Mouse (Mus musculus) embryo, embryonic 10.5 days (tissue): ENCODE data around the gene Smug1.

Source experiments
- DNase-seq: peaks from one replicate; pipeline ENCODE4 v3.0.0-alpha.2; 2015; ENCODE audit warnings: low spot score

The Smug1 gene

DNA sequence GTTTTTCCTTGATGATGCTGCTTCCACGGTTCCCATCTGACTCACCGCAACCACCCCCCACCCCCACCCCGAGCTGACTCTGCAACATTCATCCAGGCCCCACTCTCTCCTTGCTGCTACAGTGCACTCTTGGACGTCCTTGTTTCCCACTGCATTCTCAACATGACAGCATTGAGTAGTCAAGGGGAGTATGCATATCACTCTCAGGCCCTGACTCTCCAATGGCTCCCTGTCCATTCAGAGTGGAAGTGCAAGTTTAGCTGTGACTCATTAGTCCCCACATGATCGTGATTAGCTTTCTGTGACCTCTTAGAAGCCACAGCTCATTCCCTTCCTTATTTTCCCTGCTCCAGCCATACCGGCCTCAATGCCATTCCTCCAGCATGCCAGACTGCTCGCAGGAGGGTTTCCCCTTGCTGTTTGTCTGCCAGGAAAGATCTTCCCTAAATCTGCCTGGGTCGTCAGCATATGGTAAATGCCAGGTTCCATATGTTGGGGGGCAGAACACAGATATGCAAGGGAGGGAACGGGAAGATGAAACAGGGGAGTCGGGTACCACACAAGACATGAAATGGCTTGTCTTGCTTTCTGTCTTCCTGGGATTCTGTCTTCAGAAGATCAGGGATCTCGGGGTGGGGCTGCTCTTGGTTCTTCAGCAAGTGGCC is 21.1 kb downstream of the Smug1 start:
- DNase-seq: no peak

DNA sequence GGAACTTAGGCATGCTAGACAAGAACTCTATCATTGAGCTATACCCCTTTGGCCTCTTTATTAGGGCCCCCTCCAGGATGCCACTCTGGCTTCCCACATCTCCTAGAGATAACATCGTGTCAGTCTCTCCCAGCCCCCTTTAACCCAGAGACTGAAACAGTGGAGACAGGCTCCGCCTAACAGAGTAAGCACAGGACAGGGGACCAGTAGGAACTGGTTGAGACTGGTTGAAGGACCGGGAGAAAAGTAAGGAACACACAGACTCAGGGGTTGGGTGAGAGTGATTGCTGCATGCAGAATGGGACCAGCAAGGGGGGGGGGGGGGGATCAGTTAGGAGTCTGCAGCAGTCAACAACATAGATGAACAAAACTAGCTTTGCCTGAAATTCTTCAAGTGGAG is 22.7 kb downstream of the Smug1 start:
- no peak for DNase-seq

DNA sequence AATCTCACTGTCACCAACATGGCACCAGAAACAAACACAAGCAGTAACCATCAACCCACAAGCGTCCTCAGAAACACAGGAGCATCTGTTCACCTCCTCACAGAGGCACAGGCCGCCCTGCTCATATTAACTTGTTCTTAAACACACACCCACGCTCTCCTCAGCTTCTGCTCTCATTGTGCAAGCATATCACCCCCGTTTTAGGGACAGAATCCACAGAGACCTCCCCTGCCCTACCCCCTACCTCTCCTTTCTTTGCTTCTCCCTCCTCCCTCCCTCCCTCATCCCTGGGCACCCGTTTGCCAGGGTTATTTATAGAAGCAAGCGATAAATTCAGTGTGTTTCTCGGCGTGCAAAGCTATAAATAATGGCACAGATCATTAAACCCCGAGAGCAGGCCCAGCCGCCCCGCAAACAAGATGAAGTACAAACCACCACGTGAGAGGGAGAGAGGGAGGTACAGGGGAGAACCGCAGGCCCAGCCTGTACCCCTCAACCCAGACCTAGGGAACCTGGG is 31.4 kb downstream of the Smug1 start:
- DNase-seq: no peak

DNA sequence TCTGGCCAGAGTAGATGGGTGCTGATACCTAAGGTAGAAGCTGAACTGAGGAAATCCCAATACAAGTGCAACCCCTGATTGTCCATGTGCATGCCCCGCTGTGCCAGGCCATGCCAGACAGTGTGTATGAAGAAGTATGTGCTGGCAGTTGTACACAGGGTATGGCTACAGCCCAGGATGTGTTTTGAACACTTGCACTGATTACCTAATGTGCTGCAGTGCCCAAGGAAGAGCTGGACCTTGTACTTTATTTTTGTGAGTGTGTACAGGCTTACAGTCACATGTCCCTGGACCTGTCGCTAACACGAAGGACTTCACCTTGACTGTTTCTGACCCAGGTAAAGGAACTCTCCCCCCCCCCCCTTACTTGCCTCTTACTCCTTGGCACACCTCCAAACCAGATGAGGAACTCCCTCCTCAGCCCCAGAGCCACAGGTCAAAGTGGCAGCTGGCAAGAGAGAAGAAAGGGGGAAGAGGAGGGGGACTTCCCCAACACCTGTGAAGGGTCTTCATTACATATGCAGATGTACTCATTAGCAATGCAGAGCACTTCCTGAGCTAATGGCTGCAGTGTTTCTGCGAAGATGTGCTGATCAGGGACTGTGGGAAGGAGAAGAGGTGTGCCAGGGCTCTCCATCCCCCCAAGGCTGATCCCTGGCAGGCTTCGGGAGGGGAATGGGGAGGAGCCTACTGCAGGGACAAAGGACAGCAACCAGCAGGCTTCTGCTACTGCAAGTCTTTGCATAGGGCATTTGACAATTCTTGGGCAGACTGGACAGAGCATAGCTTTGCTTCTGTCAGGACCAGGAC is 32.4 kb downstream of the Smug1 start:
- DNase-seq: no peak

DNA sequence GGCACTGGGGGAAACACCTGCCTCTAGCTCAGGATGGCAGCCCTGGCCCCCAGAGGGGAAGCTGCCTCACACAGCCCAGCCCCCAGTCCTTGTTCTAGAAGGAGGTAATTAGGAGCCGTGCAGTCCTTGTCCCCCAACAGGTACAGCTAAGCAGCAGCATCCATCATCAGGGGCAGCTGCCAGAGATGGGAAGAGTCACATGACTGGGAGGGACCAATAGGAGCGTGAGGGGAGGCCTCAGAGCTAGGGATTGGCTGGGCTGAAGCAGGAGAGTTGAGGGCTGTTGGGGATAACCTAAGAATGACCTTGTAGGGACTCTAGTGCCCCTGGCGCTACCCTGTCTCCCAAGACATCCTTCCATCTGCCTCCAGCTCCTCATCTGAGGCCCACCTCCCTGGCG is 33.1 kb downstream of the Smug1 start:
- DNase-seq: peak; percentile 75

DNA sequence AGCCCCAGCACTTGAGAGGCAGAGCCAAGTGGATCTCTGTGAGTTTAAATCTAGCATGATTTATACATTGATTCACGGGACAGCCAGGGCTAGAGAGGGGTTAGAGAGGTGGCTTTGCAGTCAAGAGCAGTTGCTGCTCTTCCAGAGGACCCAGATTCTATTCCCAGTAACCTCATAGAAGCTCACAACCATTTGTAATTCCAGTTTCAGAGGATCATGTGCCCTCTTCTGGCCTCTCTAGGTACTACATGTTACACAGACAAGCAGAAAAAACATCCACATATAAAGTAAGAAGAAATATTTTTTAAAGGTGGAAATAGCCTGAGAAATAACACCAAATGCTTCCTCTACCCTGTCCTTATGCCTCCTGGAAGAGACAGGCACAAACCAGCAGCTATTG is 36.2 kb downstream of the Smug1 start:
- no peak for DNase-seq

DNA sequence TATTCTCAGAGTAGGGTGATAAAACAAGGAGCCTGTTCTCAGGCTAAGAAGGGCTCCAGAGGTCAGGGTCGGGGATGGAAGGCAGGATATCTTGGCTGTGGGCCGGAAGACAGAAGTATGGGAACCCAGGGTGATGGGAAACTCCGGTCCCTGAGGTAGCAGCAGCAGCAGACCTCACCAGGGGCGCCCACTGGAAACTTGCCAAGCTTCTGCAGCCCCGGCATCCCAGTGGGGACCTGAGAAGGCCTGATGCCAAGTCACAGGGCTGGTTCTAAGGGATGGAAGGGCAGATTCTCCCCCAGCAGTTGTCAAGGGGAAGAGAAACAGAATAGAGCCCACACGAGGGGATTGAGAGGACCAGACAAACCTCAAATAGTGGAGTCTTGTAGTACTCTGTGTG is 37.6 kb downstream of the Smug1 start:
- no peak for DNase-seq

DNA sequence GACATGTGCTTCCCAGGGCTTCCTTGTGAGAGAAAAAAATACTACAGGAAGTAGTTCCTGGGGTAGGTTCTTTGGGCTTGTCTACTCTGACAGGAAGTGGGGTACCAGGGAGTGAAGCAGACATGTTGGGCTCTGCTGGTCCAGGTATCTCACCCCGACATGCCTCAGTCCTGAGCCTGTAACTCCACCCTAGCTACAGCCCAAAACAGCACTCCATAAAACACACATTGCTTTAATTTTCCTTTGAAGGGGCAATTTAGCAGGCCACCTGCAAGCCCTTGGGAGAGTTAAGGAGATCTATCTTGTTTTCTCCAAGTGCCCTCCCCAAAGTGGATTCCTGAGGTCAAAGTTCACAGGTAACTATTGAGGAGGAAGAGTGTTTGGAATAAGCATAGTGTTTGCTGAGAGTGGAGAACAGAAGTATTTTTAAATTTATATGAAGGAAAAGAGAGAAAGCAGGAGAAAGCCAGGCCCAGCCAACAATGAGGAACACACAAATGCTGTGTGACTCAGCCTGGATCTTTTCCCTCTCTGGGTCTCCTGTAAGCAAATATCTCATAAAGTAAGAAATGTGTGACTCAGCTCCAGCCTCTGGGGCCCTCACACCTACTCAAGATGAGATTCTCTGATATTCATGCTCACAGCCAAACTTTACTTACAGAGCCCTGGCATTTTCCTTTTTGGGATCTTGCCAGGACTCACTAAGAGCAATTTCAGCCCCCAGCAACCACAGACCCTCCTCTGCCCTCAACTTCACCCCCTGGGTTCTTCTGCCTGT is 38.6 kb downstream of the Smug1 start:
- no peak for DNase-seq

DNA sequence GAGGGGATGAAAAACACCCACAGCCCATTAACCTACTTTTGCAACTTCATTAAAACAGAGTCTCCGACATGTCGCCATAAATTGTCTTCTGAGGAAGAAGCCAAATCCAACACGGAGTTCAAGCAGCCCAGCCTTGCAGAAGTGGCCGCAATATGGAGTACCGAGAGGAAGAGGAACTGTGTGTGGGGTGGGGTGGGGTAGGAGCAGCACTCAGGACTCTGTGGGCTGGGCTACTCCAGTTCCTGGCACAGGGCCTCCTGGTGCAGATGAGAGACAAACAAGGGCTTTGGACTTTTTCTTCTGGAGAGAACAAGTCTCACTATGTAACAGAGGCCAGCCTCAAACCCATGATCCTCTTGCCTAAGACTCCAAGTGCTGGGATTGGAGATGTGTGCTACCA is 40.9 kb downstream of the Smug1 start:
- DNase-seq: no peak

DNA sequence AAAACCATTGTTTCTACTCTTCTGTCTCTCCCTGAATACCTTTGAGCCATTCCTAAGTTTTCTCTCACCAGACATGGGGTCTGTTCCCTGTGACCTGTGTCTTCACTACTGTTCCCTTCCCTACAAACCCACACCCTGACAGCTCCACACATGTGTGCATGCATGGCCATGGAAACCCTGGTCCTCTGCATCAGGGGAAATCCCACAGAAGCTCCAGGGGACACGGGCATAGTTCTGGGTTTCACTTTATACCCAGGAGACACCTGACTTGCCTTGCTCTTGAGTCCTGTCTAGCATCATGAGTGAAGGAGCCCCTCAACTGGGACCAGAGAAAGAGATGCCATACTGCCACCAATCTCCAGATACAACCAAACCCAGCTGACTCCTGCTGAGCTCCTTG is 42.6 kb downstream of the Smug1 start:
- no peak for DNase-seq

DNA sequence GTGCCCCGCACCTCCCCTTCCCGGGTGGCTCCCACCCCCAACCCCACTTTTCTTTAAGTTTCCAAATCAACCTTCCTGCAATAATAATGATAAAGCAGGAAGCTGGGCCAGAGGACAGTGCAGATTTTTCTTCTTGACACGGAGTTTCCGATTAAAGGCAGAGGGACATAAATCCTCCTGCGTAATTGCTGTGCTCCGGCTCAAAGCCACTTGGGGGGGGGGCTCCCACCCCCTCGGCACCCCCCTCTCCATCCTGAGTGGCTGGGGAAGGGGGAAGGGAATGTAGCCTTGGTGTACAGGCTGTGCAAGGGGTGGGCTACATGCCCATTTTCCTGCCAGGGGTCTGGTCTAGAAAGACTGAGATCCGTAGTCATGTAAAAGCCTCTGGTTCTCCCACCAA is 43.5 kb downstream of the Smug1 start:
- DNase-seq: no peak

DNA sequence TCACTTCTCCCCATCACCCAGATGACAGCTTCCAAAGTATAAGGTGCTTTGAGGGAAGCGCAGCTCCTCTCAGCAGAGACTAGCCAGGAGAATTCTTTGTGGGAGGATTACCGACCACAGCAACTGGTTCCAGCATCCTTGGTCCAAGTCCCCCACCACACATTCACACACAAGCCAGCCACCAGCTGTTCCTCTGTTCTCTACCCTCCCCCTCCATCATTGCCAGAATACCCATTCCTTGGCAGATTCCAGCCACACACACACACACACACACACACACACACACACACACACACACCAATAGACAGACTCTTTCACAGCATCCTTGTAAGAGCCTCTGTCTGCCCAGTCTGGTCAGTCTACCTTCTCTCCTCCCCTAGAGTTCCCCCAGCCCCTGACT is 44.5 kb downstream of the Smug1 start:
- no peak for DNase-seq

DNA sequence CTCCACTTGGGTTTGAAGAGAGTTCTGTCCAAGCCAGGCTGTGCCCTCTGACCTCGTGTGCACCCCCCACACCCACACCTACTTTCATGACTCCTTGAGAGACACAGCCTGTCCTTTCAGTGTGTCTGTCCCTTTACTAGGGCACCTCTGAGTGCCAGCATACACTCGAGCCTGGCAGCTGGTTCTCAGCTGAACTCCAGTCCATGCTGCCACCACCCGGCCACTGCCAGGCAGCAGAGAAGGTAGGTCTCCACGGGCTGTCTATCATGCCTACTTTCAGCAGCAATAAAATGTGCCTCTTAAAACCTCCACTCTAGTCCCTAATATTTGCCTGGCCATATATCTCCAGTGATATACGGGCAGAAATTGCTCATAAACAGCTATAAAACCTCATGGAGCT is 45.5 kb downstream of the Smug1 start:
- DNase-seq: no peak

DNA sequence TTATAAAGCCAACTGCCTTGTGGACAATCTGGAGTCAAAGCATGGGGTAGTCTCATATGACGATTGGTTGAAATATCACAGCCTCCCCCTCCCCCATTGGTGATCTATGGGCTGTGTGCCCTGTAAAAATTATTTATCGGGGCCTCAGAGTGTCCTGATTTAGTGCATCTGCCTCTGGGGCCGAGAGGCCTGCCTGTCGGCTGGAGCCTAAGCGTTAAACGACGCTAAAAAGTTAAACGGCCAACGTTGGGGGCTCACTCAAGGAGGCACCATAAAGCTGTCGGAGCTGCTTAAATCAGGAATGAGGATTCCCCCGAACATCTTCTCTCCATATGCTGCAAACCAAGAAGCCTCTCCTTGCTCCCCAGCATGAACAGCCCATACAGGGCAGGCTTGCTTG is 46.3 kb downstream of the Smug1 start:
- DNase-seq: peak; percentile 61

DNA sequence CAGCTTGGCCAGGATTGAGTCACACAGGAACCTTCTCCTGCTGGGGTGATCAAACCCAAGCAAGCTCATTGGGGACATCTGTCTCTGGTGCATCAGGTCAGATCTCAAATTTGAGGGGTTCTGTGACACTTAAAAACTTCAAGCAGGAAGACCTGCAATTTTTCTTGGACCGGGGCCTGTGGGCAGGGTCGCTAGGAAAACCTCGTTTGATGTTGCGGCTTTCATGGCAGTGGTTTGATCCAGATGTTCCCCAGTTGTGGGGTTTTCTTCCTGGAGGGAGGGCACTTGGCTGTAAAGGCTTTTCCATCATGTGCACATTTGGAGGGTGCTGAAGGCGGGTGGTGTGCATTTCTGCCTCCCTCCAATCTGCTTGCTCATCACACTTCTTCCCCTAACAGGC is 51.2 kb downstream of the Smug1 start:
- no peak for DNase-seq

DNA sequence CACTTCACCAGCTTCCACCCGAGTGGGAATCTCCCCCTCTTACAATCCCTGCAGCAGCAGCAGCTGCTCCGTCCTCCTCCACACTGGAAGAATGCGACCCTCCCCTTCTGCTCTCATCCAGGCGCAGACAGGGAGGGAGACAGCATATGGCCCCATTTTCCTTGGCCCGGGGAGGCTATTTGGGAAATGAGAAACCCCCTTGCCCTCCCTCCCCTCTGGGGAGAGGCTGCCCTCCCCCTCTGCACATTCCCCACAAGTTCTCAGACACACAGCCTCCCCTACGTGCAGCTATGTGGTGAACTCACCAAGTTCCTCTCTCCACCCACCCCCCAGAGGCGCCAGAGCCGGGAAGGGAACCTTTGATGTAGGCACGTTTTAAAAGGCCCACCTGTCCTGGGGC is 51.6 kb downstream of the Smug1 start:
- peak; percentile 58 for DNase-seq

DNA sequence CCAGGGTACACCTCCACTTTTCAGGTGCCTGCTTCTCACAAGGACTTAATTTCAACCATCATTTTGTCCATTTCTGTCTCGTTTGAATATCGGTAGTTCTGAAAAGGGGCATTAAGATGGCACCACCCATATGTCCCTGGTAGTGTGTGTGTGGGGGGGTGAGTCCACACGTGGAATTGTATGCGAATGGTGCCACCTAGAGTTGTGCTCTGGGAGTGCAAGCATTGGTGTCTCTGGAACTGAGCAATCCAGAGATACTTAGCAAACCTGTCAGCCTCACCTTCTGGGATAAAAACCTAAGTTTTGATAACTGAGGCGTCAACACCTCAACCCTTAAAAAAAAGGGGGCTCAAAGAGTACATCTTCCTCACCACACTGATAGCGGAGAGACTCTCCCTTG is 53.8 kb downstream of the Smug1 start:
- no peak for DNase-seq

DNA sequence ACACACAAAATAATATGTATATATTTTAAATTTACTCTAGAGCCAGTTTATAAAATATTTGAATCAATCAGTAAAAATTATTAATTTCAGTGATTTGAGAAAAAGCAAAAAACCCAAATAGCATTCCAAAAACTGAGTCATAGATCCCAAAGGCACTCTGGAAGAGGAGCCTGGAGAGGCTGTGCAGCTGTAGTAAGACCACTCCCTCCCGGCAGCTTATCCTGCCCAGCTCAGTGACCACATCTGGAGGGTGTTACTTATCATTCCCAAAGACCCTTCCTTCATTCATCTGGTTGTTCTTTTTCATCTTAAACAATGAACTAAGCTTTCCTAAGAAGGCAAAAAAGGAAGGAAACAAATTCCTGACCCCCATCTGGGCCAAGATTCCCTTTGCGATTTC is 54.6 kb downstream of the Smug1 start:
- DNase-seq: no peak

DNA sequence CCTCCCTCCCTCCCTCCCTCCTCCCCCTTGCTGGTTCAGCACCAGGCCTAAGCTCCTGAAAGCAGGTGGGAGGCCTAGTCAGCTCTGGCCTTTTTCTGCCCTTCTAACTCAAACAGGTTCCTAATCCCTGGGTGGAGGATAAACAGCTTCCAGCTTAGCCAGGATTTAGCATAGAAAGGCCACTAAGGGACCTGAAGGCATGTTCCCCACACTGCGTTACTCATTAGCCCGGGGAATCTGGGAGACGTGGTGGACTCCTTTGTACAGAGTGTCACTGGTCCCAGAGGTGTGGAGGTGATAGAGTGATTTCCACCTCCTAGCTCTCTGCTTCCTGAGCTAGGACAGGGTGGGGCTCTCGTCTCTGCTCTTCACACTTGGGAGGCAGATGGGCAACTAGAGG is 57.0 kb downstream of the Smug1 start:
- DNase-seq: no peak

DNA sequence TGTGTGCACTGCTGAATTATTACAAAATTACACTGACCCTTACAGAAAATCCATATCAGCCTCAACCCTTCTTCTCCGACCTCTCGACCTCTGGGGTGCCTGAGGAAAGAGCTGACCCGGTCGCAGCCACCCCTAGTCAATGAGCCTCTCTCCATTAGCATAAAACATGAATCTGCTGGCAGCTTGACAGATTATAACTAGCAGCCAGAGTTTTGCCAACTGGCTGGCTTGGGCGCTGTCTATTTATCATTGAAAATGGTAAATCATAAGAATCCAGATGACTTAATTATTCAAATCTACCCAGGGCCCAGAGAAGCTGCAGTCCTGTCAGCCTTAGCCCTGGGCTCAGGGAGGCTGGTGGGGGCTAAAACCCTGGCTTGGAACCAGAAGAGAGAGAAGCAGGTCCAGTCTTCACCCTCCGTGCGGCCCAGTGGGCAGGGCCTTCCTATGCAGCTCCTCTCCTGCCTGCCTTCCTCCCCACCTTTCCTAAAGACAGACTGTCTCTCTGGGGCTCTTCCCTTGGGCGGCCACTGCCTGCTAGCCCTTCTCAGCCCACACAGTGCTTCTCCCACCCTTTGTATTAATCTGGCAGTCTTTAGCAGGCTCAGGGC is 58.7 kb downstream of the Smug1 start:
- no peak for DNase-seq

DNA sequence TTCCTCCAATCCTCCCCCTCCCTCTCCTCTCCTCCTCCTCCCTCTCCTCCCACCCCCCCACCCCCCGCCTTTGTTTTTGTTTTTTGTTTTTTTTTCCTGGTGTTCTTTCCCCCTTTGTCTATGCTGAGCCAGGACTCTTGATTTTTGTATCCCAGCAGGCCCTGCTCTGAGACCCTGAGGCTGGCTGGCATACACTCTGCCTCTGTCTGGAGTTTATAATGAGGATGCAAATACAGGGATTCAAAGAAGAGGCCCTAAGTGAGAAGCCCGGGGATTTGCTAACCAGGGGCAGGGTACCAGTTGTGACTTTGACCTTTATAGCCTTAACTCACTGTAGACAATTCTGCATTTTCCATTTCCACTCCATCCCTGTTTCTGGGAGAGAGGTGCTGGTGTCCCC is 60.7 kb downstream of the Smug1 start:
- peak; percentile 49 for DNase-seq
